Mouse (Mus musculus) hindbrain, postnatal 0 days (tissue): ENCODE results near the gene Cd200r2. TPM values are rescaled to one million over a fixed set of nuclear protein-coding genes. Genes with fewer than 3 reads are reported as not detected.
"Not testable (repeated sequence)": the region's sequence is repeated elsewhere in the genome, so short reads cannot be mapped to it uniquely, and the experiment has no call there.

ENCODE experiments used
- ATAC-seq: fragments of 200-750 bp; cut with Nextera tagmentation; 2 replicates; pipeline ENCODE4 v1.8.0; 2017; ENCODE audit warnings: mild to moderate bottlenecking, moderate TSS enrichment, moderate library complexity
- DNase-seq: peaks from one replicate; pipeline ENCODE4 v3.0.0-alpha.2; 2015; ENCODE audit warnings: low spot score
- H3K27ac ChIP-seq: fragments of 300-500 bp; sonication (generic); 2 replicates; pipeline ENCODE4 v1.5.1; 2014; ENCODE audit warnings: mild to moderate bottlenecking
- H3K27me3 ChIP-seq: fragments of 300-500 bp; sonication (generic); 2 replicates; pipeline ENCODE4 v1.6.1; 2014; ENCODE audit warnings: low read length, mixed read lengths; ENCODE audit not compliant: insufficient read depth
- H3K36me3 ChIP-seq: fragments of 300-500 bp; sonication (generic); 2 replicates; pipeline ENCODE4 v1.6.1; 2014; ENCODE audit warnings: low read length, mixed read lengths; ENCODE audit not compliant: insufficient read depth
- H3K4me1 ChIP-seq: fragments of 300-500 bp; sonication (generic); 2 replicates; pipeline ENCODE4 v1.6.1; 2014; ENCODE audit warnings: antibody characterized with exemption, low read length, mixed read lengths; ENCODE audit not compliant: insufficient read depth
- H3K4me2 ChIP-seq: fragments of 300-500 bp; sonication (generic); 2 replicates; pipeline ENCODE4 v1.6.1; 2014; ENCODE audit warnings: low read depth, mild to moderate bottlenecking, low read length, moderate library complexity, mixed read lengths
- H3K4me3 ChIP-seq: fragments of 300-500 bp; sonication (generic); 2 replicates; pipeline ENCODE4 v1.5.1; 2014; ENCODE audit warnings: low read length
- H3K9ac ChIP-seq: fragments of 300-500 bp; sonication (generic); replicated peaks from 2 replicates; pipeline ENCODE4 v1.6.1; 2014; ENCODE audit warnings: mild to moderate bottlenecking, low read length, moderate library complexity, mixed read lengths
- H3K9me3 ChIP-seq: fragments of 300-500 bp; sonication (generic); 2 replicates; pipeline ENCODE4 v1.6.1; 2016; ENCODE audit warnings: low read length, mixed read lengths
- CTCF ChIP-seq: IDR thresholded peaks from 2 replicates; pipeline ENCODE4 v1.5.1; 2016; ENCODE audit warnings: antibody characterized with exemption, control low read depth, low read depth
- WGBS: fragments of 180-500 bp; shearing (Covaris S2); extraction: QIAGEN DNeasy Blood & Tissue Kit; methylation state at CpG from one replicate; pipeline ENCODE4 v1.1.7; 2014; 5-methylcytosine and 5-hydroxymethylcytosine counted together
- polyA plus RNA-seq: library from polyadenylated mRNA; unstranded; fragments of >200 nt; fragmentation: Nextera tagmentation; extraction: Ambion mirVana; gene quantifications from 2 replicates; pipeline ENCODE4 v1.2.1, GENCODE M21; 2015
- total RNA-seq: library from RNA; depleted of rRNA; stranded (reverse); fragments of >200 nt; gene quantifications from 2 replicates; pipeline ENCODE4 v1.2.3, GENCODE M21; 2014; rRNA removed

Gene Cd200r2
- total RNA-seq (not detected in 2 replicates), polyA plus RNA-seq (not detected in 2 replicates)

GRCm38 (mm10) chr16:44866797-44867196 is at the start of gene Cd200r2:
Gene Cd200r2, plus strand, starts transcription at chr16:44867097.
- ATAC-seq (no peak), DNase-seq (no peak)
- Histone ChIP-seq H3K9ac (no peak within 1 kb of the TSS), H3K27me3 (no peaks in the 10 kb centered on the region), H3K27ac (no peak within 1 kb of the TSS), H3K4me1 (no peaks in the 10 kb centered on the region), H3K4me3 (no peak within 1 kb of the TSS), H3K4me2 (no peak within 1 kb of the TSS), H3K9me3 (no peaks in the 10 kb centered on the region), H3K36me3 (no peaks in the 10 kb centered on the region)
- no peak for TF ChIP-seq CTCF
- 84% methylated on average over 2 of the region's 2 CpGs for WGBS

- no peak for TF ChIP-seq CTCF
- H3K9ac ChIP-seq, result no peak overlapping the region
- no peak overlapping the region for H3K4me3 ChIP-seq
- H3K27me3 ChIP-seq, result no peaks in the 10 kb centered on the region
- ATAC-seq, result no peak
- H3K4me2 ChIP-seq, result no peak overlapping the region
- H3K36me3 ChIP-seq, result no peaks in the 10 kb centered on the region
- no peak for DNase-seq
- H3K27ac ChIP-seq, result no peak overlapping the region
- H3K9me3 ChIP-seq, result no peaks in the 10 kb centered on the region
- H3K4me1 ChIP-seq, result no peaks in the 10 kb centered on the region
- 47% methylated on average over 1 of the region's 1 CpGs for WGBS
Measured at GRCm38 (mm10) chr16:44818010-44818409, 48.9 kb upstream of the Cd200r2 start.

GRCm38 (mm10) chr16:44820545-44820944 is 46.4 kb upstream of the Cd200r2 start:
- WGBS, result 91% methylated on average over 4 of the region's 4 CpGs
- Histone ChIP-seq H3K4me3 (no peak overlapping the region), H3K27ac (no peak overlapping the region), H3K4me1 (no peaks in the 10 kb centered on the region), H3K27me3 (no peaks in the 10 kb centered on the region), H3K36me3 (no peaks in the 10 kb centered on the region), H3K9me3 (no peaks in the 10 kb centered on the region), H3K4me2 (no peak overlapping the region), H3K9ac (no peak overlapping the region)
- no peak for TF ChIP-seq CTCF
- no peak for DNase-seq
- ATAC-seq, result no peak

- H3K9ac ChIP-seq, result no peak overlapping the region
- no peak for TF ChIP-seq CTCF
- H3K27me3 ChIP-seq, result no peaks in the 10 kb centered on the region
- no peaks in the 10 kb centered on the region for H3K4me1 ChIP-seq
- H3K36me3 ChIP-seq, result no peaks in the 10 kb centered on the region
- WGBS, result 84% methylated on average over 3 of the region's 3 CpGs
- no peaks in the 10 kb centered on the region for H3K9me3 ChIP-seq
- ATAC-seq (no peak), DNase-seq (no peak)
- no peak overlapping the region for H3K27ac ChIP-seq
- no peak overlapping the region for H3K4me2 ChIP-seq
- H3K4me3 ChIP-seq, result no peak overlapping the region
Measured at GRCm38 (mm10) chr16:44832286-44832685, 34.6 kb upstream of the Cd200r2 start.

- H3K9me3 ChIP-seq, H3K4me1 ChIP-seq, H3K9ac ChIP-seq, DNase-seq, H3K4me3 ChIP-seq, H3K27ac ChIP-seq, ATAC-seq, H3K27me3 ChIP-seq, H3K36me3 ChIP-seq, H3K4me2 ChIP-seq: not testable (repeated sequence)
- WGBS, result 43% methylated on average over 2 of the region's 2 CpGs
Measured at GRCm38 (mm10) chr16:44833189-44833588, 33.7 kb upstream of the Cd200r2 start.

GRCm38 (mm10) chr16:44875178-44875577 is 8.3 kb downstream of the Cd200r2 start:
- no peaks in the 10 kb centered on the region for H3K4me1 ChIP-seq
- no peak overlapping the region for H3K4me2 ChIP-seq
- DNase-seq (no peak), ATAC-seq (no peak)
- no peak overlapping the region for H3K9ac ChIP-seq
- no peaks in the 10 kb centered on the region for H3K27me3 ChIP-seq
- no peak for TF ChIP-seq CTCF
- 67% methylated on average over 1 of the region's 1 CpGs for WGBS
- no peak overlapping the region for H3K27ac ChIP-seq
- H3K36me3 ChIP-seq, result no peaks in the 10 kb centered on the region
- no peaks in the 10 kb centered on the region for H3K9me3 ChIP-seq
- H3K4me3 ChIP-seq, result no peak overlapping the region

- no peak overlapping the region for H3K4me2 ChIP-seq
- H3K27me3 ChIP-seq, result no peaks in the 10 kb centered on the region
- no peaks in the 10 kb centered on the region for H3K9me3 ChIP-seq
- no peak overlapping the region for H3K9ac ChIP-seq
- no peak overlapping the region for H3K27ac ChIP-seq
- DNase-seq (no peak), ATAC-seq (no peak)
- H3K36me3 ChIP-seq, result no peaks in the 10 kb centered on the region
- no peak for TF ChIP-seq CTCF
- H3K4me3 ChIP-seq, result no peak overlapping the region
- H3K4me1 ChIP-seq, result no peaks in the 10 kb centered on the region
- WGBS, result 66% methylated on average over 5 of the region's 5 CpGs
Measured at GRCm38 (mm10) chr16:44876625-44877024, 9.7 kb downstream of the Cd200r2 start.
